Mouse (Mus musculus): ENCODE measurements at regions not wholly inside any gene's neighbourhood (a gene's known extent, or its start where the extent isn't known, plus 50 kb on each side); places are given as distances from the start of the nearest gene placed in this dataset.
A peak's percentile ranks its signal among the peaks of the same experiment; 100 is the strongest.

DNA sequence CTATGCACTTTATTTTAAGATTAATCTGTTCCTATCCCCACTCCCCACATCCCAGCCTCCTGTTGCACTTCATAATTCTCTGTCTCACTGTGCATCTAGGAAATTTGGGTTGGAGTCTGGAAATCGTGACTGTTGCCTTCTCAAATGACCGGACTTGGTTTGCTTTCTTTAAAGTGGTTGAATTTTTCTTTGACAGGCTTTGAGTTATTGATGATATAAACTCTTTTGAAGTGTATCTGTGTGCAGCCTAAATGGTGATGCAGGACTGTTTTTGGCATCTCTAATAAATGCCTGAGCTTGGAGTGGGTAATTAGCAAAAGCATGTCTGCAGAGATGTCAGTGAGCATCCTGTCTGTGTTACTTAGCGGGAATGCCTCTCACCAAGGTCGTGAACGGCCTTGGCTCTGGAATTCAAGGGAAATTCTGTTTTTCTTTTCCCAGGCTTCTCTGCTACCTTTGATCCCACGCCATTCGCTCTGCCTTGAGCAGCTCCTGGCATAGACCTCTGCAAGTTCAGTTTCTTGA is 292.8 kb upstream of the Igfbp3 start:
- no peak for DNase-seq

DNA sequence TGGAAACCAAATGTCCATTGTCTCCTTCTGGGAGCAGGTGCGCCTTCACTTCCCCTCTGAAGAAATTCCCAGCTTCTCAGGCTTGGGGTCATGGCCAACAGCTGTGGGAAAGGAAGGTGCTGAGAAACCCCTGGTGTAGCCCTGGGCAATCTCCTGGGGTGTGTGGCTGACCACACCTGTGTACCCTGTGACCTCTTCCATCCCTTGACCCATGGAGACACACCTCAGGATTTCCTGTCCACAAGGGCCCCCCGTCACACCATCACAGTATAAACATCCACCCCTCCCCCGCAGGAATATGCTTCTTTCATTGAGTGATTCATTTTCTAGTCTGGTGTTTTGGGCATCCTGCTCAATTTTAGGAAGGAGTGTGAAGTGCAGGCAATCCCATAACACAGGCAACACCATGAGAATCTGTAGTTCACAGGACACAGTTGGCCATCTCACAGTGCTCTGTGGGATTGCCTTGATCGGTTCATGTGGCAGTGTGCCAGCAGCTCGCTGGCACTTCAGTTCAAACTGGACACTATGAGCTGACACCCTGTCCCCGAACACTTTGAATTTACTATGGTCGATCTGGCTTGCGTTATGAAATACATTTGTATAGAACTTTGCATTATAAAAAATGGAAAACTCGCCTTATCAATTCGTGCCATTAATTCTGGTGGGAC is 291.1 kb upstream of the Igfbp3 start:
- DNase-seq = peak; percentile 61 to 82

GRCm38 (mm10) chr11:7502679-7503078 is 289.0 kb upstream of the Igfbp3 start:
- no peak for DNase-seq

DNA sequence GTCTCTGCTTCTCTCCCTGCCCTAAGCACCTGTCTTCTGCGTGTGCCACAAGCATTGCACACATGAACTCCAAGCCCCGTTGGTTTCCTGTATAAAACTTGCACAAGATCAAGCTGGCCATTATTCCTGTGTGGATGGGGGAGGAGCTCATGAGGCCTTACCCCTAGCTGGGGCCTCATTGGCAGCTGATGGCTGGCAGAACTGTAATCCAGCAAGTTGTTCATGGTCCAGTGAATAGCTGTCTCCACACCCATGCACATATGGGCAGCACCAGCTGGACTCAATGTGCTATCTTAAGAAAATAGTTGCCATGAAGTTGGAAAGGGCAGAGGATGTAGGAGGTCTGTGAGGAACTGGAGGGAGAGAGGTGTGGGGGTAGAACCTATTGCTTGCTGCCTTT is 288.3 kb upstream of the Igfbp3 start:
- DNase-seq = no peak

DNA sequence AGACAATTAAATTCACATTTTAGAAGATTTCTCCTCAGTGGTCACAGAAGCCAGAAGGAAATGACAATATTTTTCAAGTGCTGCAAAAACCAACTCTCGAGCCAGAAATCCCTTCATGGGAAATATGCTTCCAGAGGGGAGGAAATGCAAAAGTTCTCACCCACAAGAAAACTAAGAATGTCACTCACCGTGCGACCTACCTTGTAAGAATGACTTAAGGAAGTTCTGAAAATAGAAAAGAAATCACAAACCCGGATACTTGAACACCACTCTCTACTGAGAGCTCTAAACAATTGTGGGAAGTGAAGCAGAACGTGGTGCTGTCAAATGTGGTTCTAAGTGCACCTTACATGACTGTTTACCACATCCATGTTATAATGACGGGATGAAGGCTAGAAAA is 284.1 kb upstream of the Igfbp3 start:
- peak in 1 of 2 experiments; percentile 3 for DNase-seq

DNA sequence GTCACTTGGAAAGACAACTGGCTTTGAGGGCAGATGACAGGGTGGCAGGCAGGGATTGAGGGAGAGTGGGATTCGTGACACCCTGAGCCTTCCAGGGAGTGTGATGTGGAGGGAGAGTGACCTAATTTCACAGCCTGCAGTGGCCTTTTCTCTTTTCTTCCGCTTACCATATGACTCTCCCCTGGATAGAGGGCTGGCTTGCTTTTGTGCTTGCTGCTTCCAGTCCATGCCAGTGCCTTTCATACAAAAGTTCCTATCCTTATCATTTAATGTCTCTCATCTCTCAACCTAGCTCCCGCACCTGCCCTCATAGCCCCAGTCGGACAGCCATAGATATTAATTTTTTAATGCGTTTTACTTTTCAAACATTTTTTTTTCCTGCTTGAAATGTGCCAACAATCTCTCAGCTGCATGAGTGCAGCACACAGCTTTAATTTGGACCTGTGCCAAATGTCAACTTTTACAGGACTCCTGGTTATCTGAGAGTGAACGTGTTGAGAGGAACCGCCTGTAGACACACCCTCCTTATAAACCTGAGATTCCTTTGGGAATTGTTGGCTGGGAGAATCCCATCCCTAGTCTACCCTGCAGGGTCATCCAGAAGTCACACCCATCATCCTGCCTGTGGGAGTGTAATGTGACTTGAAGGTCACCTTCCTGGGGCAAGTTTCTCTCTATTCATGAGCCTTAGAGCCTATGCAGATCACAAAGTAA is 260.3 kb upstream of the Igfbp3 start:
- peak in 1 of 2 experiments; percentile 1 for DNase-seq

DNA sequence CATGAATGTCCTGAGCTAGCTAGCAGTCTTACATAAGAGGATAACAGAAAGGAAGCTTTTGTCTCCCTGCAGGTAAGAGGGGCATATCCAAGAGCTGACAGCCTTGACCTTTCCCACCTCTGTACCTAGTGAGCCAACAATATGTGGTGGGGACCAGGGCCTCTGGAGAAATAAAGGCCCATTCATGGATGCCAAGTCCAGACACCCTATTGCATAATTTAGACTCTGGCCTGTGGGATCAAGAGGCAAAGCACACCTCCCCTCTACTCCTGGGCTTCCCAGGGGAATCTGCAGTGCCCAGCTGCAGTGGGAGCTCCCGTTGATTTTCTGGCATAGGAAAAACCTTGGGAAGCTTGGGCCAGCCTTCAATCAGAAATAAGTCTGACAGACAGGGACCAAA is 251.8 kb upstream of the Igfbp3 start:
- no peak for DNase-seq

DNA sequence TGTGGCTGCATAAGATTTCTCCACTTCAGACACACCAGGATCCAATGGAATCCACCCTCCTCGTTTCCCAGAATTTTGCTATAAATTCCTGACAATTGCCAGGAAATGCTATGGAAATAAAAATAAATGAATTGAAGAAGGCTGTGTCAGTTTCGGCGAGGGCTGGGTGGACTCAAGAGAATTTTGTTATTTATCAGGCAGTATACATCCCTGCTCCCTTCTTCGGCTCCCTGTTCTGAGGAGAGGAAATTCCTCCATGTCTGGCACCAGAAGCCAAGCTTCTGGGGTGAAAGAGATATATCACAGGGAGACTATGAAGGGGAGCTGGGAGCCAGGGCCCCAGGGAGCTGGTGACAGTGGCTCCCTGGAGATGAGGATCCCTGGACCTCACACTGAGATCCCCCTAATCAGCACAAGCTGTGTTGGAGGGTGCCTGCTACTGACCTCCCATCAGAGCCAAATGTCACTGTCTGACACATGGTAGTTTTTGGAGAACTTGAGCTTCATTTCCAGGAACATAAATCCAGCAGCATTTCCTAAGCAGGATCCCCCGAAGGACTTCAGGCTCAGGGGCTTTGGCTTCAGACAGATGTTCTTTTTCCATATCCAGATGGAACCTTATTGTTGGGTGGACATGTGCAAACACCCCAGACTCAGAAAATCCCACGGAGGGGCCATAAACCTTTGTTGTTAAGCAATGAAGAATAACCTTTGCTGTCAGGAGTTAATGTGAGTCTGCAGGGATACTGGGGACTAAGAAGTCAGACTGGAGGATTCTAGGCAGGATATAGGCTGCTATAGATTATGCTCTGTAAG is 248.4 kb upstream of the Igfbp3 start:
- no peak for DNase-seq

DNA sequence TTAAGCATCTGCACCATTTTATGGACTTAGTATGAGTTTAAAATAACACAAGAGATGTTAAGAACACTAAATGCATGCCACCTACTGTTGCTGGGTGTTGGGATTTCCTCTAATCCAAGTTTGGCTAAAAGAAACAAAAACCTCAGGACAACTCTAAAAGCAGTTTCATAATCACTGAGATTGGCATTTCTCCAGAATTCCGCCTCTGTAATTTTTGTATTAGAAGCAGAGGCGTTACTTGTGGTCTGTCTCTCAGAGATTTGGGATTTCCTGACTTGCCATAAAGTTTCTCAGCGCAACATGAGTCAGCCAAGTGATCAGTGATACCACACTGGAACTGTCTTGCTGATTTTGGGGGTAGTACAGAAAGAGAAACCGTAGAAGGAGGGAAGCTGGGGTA is 238.0 kb upstream of the Igfbp3 start:
- no peak for DNase-seq

GRCm38 (mm10) chr11:7444494-7444893 is 230.8 kb upstream of the Igfbp3 start:
- no peak for DNase-seq

DNA sequence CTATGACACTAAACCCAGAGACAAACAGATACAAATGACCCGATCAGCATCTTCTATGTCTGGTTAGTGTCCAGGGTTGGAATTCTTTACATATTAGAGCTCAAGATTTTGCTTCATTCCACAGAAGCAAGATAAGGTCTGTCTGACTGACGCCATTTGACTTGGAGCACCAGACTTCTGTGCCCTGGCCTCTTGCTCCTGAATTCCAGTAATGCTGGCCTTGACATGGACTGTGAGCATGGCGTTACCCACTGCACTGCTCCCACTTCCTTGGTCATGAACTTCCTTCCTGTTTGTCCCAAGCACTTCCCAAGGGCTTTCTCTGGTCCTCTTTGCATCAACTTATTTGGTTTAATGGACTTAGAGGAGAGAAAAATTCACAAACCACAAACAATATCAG is 225.6 kb upstream of the Igfbp3 start:
- peak; percentile 5 to 50 for DNase-seq

DNA sequence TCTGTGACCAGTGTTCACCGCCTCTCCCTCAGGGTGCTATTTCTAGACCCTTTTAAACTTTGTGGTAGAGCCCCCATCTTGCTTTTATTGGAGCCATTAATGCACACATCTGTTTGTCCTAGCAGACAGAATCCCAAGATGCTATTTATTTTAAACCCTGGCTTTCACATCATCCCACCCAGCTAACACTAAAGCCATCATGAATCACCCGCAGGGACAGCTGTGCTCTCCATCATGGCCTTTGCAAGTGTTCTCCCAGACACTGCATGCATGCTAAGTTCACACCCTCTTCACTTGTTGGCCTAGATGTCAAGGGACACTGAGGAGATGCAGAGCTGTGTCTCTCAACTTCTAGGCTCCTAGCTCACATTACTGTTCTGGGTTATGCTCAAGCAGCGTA is 220.9 kb upstream of the Igfbp3 start:
- no peak for DNase-seq

GRCm38 (mm10) chr11:7427771-7428170 is 214.0 kb upstream of the Igfbp3 start:
- DNase-seq = no peak

GRCm38 (mm10) chr11:7425233-7425632 is 211.5 kb upstream of the Igfbp3 start:
- no peak for DNase-seq

DNA sequence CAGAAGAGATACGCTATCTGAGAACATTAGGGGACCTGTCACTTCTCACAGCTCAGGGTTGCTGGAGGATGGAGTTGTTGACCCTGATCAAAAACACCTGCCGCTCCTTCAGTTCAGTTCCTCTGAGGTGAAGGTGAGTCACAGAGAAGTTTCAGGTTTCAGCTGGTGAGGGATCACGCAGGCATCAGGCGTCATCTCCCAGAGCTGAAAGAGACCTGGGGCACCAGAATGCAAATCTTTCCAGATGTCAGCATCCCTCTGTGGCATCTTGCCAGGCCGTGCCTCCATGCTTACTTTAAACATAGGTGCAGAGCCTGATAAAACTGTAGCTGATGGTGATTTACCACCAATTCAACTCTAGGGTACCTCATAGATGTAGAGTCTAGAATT is 210.4 kb upstream of the Igfbp3 start:
- no peak for DNase-seq

DNA sequence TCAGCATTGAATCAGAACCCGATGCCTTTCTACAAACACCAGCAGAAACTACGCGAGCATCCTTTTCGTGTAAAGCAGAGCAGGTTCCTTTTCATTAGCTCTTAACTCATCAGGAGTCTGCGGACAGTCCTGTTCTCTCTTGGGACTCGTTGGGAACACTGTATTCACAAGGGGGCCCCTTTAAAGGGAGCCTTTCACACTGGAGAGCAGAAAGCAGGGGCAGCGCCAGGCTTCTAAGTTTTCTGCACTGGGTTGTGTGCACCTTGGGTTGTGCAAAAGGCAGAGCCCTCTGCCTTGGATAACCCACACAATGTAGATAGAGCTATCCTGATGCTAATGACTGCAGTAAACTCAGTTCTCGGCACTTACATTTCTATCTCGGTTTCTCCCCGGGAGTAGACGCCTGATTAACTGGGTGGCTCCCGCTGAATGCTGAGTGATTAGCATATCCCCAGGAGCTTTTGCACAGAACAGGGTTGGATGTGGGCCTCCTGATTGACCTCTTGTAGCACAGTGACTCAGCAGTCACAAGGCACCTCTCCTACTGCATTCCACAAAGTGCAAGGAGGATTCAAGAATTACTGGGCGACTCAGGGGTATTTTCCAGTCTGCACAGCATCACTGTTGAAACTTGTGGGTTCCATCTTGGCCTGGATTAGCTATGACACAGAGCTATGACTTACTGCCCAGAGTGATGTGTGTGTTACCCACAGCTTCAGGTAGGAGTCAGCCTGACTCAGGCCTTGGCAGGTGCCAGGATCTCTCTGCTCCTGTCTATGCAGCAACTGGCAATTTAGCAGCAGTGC is 209.8 kb upstream of the Igfbp3 start:
- peak; percentile 29 to 59 for DNase-seq

DNA sequence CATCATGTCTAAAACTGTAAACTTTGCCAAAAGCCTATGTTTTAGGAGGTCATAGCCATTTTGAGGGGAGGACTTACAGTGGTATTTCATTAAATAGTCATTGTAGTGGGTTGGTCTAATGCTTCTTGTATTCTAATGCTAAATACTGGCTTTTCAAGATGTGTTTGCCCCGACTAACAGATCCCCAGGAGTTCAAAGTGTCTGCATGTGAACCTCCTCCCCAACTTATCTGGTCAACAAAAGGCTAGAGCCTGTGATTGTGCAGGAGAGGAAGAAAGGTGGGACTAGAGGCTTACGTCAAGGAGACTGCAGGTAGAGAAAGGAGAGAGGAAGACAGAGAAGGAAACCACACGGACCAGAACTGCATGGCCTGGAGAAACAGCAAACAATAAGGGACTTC is 198.9 kb upstream of the Igfbp3 start:
- no peak for DNase-seq

GRCm38 (mm10) chr11:7408992-7409391 is 195.3 kb upstream of the Igfbp3 start:
- DNase-seq = no peak

DNA sequence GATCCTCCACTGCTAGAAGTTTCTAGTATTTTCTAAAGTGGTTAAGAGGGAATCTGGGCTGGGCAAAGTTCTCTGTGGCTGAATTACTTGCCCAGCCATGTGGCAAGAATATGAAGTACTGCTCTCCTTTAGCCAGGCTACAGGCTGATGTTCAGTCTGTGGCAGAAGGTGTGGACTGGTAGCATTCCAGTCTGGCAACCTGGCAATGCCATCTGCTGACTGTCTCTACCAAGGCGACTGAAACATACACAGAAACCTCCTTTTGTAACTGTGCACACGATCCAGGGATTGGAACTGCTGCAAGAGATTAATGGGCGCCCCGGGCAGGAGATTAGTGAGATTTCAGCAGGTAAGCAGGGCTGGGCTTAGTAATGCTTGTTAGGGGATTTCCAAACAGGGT is 190.9 kb upstream of the Igfbp3 start:
- no peak for DNase-seq

- DNase-seq = no peak
Observed at GRCm38 (mm10) chr11:7371835-7372234, 158.1 kb upstream of the Igfbp3 start.

- DNase-seq = no peak
Observed at GRCm38 (mm10) chr11:7361388-7361787, 147.7 kb upstream of the Igfbp3 start.

DNA sequence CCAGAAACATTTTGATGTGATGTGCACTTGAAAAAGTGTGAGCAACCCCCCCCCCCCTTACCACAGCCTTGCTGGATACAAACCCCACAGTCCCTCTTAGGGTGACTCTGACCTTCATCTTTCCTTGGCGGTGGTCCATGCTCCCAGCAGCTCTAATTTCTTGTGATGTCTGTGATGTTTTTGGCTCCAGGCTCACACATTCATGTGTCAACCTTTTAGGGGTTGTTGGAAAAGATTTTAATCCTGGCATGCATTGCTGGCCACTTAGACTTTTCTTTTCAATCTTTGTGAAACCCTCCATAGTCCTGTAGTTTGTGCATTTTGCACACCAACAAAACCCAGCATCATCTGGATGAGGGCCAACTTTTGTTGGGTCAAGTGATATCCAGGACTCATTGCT is 134.9 kb upstream of the Igfbp3 start:
- DNase-seq = peak in 1 of 2 experiments; percentile 2

GRCm38 (mm10) chr11:7337826-7338225 is 124.1 kb upstream of the Igfbp3 start:
- DNase-seq = no peak
